Mouse (Mus musculus) adrenal gland, postnatal 36 days (tissue): ENCODE measurements around the gene Suclg1. TPM values are rescaled to one million over a fixed set of nuclear protein-coding genes. Genes with fewer than 3 reads are reported as not detected.

Experiments used
- DNase-seq, 2 experiments: peaks; one replicate each; pipeline ENCODE4 v3.0.0; 2021; ENCODE audit warnings: mixed read lengths in 1 of 2
- long read RNA-seq, 2 experiments: library from polyadenylated mRNA; stranded (forward); transcript quantifications; one replicate each; pipeline ENCODE4 v2.0.0; 2021; ENCODE audit warnings: borderline sequencing depth in 2 of 2
- total RNA-seq, 2 experiments: library from RNA; stranded (reverse); gene quantifications; 2 replicates each; pipeline ENCODE4 v1.2.3; 2021

Gene Suclg1
- total RNA-seq: 100 to 1,000 TPM; 335 to 349 TPM
- long read RNA-seq, experiment 1, transcript Suclg1-201 (9 exons, 1,519 nt): major isoform, 404 of 454 reads
- long read RNA-seq, experiment 1, partial matches to known transcripts: 27 of 454 reads
- long read RNA-seq, experiment 1, other reads (novel, unspliced or antisense): 23 of 454 reads
- long read RNA-seq, experiment 2, transcript Suclg1-201 (9 exons, 1,519 nt): major isoform, 182 of 196 reads
- long read RNA-seq, experiment 2, partial matches to known transcripts: 9 of 196 reads
- long read RNA-seq, experiment 2, other reads (novel, unspliced or antisense): 4 of 196 reads

DNA sequence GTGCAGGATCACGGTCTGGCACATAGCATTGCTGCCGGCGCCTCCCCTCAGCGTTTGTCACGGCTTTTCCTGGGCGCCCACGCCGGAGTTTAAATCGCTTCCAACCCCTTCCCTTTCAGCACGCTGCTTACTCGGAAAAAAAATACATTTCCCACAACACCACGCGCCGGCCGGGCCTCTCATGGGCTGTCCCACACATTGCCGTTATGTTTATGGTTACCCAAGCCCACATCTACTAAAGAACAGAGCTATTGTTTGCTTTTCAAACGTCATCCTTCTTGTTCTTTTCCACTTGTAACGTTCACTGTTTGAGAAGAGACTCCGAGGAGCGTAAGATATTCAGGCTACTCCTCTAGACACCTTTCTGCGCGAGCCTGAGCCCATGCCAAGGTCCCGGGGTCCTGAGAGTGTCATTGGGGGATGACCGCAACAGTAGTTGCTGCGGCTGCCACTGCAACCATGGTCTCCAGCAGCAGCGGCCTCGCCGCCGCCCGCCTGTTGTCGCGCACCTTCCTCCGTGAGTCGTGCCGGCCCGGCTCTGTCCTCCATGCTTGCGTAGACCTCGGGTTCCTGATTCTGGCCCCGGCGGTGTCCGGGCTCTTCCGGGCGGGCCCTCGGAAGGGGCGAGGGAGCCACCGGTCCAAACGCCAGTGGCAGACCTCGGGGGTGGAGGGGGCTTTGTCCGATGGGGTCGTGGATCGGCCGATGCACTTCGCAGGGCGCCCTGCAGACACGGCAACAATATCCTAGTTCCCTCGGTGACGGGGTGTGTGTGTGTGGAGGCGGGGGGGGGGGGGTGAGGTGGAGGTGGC, at the start of gene Suclg1:
Gene Suclg1, plus strand, starts transcription at position 146 of the 812 bp plus-strand sequence.
- peak; percentile 88 to 91 for DNase-seq

DNA sequence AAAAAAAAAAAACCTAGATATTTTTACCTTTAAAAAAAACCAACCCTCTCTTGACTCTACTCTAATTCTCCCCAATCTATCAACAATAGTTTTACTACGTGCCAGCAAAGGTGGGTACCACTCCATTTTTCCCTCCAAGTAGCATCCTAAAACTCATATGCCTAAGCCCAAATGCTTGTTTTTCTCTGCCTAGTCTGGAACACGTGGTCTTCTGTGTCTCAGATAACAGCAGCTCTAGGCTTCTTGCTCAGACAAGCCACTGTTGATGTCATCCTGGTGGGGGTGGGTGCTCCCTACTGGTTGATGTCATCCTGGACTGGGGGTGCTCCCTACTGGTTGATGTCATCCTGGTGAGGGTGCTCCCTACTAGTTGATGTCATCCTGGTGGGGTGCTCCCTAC, 44.5 kb upstream of the Suclg1 start:
- DNase-seq: no peak

DNA sequence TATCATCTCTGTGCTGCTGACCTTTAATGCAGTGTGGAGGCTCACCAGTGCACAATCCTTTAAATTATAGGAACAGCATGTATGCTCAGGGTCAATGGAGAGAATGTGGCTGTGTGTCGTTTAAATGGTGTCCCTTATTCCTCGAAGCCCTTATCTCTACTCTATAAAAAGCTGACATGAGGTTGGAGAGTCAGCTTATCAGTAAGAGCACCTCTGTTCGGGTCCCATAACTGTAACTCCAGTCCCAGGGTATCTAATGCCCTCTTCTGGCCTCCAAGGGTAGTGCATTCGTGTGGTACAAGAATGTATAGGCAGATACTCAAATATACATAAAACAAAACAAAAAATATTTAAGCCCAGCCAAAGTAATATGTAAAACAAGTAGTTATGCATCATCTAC, 43.2 kb upstream of the Suclg1 start:
- peak in 1 of 2 experiments; percentile 3 for DNase-seq

DNA sequence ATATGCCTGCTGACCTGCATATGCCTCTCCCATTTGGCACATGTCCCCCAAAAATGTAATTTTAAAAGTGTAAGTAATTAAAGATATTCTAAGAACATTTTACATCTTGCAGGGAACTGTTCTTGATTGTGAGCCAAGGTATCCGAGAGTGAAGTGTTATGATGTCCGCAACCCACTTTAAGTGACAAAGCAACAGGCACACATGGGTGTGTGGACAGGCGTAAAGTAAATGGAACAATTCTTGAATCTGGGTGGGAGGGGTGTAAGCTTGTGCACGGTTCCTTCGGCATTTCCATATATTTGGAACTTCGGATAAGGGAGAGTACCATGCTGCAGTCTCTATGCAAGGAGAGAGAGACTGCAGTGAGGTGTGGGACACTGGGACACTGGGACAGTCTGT, 38.6 kb upstream of the Suclg1 start:
- no peak for DNase-seq

DNA sequence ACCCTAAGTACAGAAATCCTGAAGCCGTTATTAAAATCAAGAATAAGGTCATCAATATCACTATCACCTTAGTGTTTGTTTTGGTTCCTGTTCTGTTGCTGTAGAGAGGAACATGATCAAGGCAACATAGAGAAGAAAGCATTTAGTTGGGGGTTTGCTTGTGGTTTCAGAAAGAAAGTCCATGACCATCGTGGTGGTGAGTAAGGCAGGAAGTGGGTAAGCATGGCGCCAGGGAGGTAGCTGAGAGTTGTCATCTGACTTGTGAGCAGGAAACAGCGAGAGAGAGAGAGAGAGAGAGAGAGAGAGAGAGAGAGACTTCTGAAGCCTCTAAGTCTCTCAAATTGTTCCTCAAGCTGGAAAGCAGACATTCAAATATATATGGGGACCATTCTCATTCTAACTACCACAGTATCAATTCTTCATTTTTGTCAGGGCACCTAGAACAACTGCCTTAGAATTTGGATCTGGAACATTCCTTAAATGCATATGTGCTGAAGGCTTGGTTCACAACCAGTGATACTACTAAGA, 37.7 kb upstream of the Suclg1 start:
- no peak for DNase-seq

DNA sequence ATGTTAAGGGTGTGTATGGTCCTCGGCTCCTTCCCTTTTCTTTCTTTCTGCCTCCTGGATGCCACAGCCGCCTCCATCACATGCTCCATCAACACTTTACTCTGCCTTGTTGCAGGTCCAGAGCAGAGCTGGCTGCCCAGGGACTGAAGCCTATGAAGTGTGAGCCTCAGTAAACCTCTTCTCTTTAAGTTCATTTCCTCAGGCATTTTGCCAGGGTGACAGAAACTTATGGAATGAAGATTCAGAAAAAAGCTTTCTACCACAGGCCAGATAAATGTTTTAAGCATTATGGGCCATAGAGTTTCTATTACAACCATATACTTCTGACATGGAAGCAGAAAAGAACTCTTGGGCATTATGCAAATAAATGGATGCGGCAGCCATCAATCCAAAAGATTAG, 37.1 kb upstream of the Suclg1 start:
- DNase-seq: no peak

DNA sequence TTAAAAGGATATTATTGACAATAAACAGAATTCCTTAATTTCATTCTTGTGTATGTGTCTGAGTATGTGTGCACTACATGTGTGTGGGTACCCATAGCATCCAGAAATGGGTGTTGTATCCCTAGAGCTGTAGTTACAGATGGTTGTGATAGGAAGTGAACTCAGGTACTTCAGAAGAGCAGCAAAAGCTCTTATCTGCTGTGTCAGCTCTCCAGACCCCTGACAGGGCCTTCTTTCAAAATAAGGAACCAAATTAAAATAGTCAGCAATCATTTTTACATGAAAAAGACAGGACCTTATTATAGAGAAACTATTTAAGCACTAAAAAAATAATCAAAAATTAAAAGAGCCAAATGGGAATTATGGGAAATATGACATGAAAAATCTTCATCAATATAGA, 36.6 kb upstream of the Suclg1 start:
- no peak for DNase-seq

DNA sequence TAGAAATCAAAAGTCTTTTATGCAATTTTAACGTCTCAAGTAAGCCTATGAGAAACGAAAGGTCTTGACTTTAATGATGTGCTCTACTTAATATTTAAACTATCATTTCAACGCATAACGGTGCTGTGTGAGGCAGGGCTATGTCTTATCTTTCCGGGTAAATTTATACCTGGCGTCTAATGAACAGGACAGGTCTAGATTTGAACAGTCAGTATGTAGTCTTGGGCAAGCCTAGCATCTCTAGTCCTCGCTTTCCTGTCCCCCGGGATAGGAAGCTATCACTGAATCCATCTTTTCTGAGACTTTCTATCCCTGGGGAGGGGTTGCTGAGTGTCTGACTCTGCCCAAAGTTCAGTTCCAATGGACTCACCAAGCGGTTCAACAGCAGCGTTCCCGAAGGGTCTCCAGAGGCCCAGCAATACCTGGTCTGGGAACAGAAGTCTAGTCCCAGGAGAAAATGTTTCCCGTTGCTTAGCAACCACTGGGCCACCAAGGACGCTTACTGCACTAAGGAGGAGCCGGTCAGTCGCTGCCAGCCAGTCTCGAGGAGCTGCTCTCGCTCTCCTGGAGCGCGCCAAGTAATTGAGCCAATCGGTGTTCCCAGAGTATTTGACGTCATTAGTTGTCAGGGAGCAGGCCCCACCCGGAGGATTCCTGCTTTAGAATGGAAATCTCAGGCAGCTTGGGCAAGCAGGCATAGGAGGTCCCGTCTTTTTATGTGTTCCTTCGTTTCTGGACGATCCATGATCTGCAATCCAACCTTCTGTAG, 26.8 kb upstream of the Suclg1 start, which contains the start of gene Dnah6:
Gene Dnah6, minus strand, starts transcription at position 463 of the 769 bp plus-strand sequence.
- peak; percentile 91 to 92 for DNase-seq

DNA sequence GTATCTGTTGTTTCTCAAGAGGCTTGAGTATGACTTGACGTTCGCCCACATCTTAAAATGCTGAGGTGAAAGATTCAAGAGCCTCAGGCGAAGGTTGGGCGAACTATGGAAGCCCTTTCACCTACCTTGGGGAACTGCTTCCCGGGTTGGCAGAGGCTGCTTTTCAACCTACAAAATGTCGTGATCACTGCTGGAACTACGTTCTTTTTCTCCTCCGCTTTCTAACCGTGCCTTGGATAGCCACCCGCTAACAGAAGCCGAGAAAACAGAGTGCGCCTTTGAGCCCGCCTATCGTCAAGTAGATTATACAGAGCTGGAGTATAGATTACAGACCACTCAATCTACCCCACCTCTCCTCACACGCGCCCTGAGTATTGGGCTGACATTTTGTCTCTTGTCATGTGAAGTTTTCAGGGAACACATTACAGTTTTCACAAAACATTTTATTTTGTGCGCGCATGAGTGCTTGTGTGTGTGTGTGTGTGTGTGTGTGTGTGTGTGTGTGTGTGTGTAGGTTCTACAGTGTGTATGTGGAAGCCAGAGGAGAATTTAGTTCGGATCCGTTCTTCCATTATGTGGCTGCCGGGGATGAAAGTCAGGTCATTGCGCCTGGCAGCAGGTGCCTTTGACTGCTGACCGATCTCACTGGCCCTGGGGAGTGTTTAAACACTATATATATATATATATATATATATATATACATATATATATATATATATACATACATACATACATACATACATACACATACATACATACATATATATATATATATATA, 26.0 kb upstream of the Suclg1 start:
- DNase-seq: peak in 1 of 2 experiments; percentile 26

DNA sequence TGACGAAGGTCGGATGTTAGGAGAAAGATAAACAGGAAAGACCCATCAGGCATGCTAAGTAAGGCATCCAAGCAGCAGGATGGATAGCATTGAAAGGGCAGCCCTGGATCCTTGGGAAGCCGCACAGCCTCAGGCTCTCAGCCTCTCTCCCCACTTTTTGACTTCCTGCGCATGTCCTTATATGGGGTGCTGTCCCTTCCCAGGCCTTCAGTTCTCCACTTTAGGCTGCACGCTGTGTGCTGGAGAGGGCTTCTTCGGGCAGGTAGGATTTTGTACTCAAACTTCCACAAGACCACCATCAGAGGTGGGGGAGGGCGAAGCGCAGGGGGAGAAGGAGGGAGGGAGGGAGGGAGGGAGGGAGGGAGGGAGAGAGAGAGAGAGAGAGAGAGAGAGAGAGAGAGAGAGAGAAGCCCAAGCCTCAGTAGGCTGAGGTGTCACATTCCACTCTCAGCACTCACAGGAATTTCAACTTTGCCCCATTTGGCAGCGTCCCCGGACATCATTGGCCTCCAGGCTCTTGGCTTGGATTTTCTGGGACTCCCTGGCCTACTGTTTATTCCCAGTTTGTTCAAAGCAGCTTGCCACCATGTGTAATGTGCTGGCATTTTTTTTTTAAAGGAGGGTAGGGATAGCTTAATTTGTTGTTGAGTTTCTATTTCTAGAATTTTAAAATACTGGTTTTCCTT, 25.2 kb upstream of the Suclg1 start:
- DNase-seq: peak; percentile 93

DNA sequence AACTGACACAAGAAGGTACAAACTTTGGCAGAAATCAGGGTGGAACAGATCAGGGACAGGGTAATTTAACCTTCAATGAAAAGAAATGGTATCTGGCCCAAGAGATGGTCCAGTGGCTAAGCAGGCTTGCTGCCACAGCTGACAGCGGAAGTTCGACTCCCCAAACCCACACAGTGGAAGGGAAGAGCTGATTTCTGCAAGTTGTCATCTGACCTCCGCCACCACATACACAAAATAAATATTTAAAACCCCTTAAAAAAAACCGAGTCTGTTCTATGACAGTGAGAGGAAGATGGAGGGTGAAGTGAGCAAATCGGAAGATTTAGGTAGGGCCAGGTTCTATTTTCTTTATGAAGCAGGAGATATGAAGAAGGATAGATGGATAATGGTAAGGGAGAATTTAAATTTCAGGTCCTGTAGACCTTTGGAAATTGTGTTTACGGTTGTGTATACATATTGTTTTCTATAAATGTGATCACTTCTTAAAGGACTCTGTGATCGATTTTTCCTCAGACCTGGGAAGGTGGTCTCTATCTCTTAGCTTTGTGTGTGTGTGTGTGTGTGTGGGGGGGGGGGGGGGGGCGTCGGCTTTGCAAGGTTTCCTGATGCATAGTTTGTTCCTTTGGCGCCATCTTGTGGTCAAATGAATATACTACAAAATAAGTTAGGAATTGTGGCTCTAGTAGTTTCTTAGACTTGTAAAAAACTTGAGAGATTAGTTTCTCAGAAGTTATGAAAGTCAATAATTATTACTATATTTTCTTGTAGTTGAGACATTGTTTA, 20.6 kb upstream of the Suclg1 start:
- no peak for DNase-seq

DNA sequence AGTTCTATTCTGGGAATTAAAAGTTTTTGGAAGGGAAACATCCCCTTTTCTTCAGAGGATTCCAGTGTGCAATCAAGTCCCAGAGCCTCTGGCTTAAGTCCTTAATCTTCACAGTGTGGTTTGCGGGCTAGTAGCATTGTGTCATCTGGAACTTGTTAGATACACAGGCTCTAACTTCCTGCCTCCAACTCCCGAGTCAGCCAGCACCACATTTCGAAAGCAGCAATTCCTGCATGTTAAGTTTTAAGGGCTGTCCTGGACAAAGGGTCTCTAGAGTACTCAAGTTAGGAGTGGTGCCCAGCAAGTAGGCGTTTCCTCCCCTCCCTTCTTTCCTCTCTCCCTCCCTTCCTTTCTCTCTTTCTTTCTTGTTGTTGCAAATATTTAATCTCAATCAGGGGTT, 19.8 kb upstream of the Suclg1 start:
- no peak for DNase-seq

DNA sequence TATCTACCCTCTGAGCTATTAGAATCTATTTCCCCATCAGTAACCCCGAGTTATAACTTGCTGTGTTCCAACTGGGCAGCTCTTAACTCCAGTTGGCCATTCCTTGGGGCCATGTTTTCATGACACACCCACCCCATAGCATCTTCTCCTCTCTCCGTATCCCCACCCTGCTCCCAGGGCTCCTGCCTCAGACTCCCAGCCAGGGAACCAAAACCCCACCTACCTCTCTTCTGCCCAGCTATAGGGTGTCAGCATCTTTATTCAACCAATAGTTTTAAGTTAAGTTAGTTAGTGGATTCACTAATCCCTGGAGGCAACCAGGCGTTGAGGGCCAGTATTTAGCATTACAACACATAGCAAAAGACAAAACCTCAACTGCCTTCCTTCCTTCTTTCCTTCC, 19.3 kb upstream of the Suclg1 start:
- DNase-seq: no peak

DNA sequence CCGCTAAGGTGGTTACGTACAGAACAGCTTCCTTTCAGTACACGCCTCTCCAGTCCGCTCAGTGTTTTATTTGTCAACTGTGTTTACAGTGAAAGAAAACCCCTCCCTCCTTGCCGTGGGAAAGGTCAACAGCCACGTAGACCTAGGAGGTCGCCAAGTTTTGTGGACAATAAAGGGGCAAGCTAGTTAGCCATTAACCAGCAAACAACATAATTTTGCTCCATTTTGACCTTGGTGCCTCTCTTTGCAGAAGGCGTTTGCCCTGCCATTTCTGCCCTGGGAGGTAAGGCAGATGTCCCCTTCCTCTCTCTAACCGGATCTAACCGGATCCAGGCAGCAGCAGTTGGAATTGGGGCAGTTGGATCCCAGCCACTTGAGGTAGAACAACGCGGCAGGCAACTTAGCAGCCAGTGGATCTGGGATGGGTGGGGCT, 16.0 kb upstream of the Suclg1 start:
- DNase-seq: no peak

DNA sequence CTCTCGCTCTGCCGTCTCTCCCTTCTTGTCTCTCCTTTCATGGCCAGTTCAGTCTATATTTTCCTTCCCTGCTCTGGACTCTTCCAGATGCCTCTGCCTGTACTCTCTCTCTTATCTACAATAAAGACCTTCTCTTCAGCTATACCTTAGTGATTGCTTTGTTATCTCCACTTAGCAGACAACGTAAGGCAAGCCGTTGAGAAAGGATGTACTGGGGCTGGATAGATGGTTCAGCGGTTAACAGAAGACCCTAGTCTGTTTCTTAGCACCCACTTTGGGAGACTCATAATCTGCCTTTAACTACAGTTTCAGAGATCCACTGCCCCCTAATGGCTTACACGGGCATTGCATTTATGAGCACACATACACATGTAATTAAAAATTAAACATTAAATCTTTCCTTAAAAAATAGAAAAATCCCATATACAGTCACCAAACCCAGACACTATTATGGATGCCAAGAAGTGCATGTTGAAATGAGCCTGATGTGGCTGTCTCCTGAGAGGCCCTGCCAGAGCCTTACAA, 14.9 kb upstream of the Suclg1 start:
- no peak for DNase-seq

DNA sequence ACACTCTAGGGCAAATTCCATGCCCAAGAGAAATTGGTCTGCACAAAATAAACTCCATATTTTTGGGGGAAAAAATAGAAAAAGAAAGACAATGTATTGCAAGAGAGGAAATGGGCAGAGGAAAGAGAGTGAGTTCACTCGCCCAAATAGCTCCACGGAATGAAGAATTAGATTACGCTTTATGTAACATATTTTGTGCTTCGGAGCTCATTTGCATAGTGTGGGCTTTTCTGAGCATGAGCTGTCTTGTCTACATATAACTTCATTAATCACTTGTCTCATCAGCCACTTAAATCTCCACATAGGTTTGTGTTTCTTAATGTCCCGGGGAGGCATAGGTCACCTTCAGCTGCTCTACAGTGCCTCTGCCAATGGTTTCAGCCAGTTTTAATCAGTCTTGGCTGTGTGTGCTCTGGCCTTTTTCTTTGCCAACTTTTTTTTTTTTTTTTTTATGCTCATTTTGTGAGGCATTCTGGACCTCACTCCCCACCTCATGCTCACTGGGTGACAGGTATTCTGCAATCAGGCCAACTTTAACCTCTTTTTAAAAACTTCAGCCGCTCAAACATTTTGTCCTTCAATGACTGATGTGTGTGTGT, 13.8 kb upstream of the Suclg1 start:
- no peak for DNase-seq

DNA sequence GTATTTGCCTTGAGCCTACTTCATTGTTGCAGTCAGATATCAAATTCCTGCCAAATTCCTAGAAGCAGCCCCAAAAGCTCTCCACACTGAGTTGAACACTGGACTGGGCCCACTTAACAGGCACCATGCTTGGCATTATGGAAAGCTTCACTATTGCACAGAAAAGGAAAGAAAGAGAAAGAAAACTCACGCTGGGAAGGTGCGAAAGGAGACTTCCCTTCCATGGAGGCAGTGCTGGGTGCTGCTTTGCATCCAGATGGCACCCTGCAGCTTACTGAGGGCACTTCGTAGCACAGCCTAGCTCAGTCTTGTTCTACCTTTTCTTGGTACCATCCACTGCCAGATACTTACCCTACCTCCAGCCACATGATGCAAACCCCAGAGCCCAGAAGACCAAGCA, 12.5 kb upstream of the Suclg1 start:
- DNase-seq: no peak

DNA sequence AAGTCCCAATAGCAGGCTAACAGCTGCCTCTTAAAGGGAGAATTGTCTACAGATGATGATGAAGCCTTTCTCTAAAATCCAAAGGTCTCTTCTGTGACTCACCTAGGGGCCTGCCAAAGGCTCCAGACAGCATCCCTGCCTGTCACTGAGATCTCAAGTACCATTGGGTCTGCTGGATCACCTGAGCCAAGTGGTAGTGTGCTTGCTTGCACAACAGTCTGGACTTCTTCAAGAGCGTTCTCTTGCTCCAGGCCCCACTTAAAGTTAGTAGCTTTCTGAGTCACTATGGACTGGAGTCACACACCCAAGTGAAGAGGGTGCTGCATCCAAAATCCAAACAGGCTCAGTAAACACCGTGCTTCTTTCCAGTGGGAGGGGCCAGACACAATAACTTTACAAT, 1.4 kb upstream of the Suclg1 start:
- no peak for DNase-seq

DNA sequence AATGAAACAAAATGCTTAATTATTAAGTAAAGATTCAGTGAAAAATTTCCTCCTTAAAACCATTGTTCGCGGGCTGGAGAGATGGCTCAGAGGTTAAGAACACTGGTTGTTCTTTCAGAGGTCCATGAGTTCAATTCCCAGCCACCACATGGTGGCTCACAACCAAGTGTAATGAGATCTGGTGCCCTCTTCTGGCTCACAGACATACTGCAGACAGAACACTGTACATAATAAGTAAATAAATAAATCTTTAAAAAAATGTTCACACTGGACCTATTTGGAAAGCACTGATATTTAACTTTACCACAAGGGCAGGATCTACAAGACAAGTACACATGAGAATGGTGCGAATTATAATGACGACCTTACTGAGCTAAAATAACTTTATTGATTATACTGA, 730 bp upstream of the Suclg1 start:
- no peak for DNase-seq

DNA sequence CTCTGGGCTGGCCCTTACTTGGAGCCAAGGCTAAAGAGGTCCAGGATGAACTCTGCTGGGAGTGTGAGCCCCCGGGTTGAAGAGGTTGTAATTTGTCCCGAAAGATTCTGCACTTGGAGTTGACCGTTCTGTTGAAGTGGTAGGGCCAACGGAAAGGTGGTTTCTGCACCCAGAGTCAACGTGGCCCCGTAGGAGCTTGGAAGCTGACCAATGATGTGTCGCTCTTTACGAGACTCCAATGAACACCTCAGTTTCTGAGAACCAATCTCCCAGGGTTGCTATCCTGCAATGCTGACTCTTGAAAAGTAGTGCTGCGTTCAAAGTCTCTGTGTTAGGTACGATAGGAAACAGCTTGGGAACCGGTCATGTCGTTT, 854 bp downstream of the Suclg1 start:
- DNase-seq: peak; percentile 23 to 41
